Mouse (Mus musculus) ES-E14 (cell line): Measurements from ENCODE around the gene Epop. TPM values are rescaled to one million over a fixed set of nuclear protein-coding genes. Genes with fewer than 3 reads are reported as not detected.
"Not testable (repeated sequence)": the region's sequence is repeated elsewhere in the genome, so short reads cannot be mapped to it uniquely, and the experiment has no call there.

ENCODE experiments used
- DNase-seq: peaks from one replicate; pipeline ENCODE4 v3.0.0-alpha.2; 2013; ENCODE audit warnings: low read depth, low spot score
- H3K27ac ChIP-seq: 2 replicates; pipeline ENCODE4 v1.5.1; 2012; ENCODE audit warnings: low read depth, mild to moderate bottlenecking, low read length, moderate library complexity, mixed read lengths; ENCODE audit not compliant: poor library complexity, insufficient read depth, severe bottlenecking
- H3K36me3 ChIP-seq: 2 replicates; pipeline ENCODE4 v1.6.1; 2012; ENCODE audit warnings: mild to moderate bottlenecking, low read length, moderate library complexity, mixed read lengths; ENCODE audit not compliant: control insufficient read depth, poor library complexity, insufficient read depth, severe bottlenecking
- H3K4me1 ChIP-seq, 2 experiments: fragments of 150-350 bp in 1 of 2; sonication (generic) in 1 of 2; 2 replicates each; pipeline ENCODE4 v1.6.1; 2012; ENCODE audit warnings: low read length in 2 of 2, mild to moderate bottlenecking in 1 of 2, mixed read lengths in 1 of 2; ENCODE audit not compliant: control insufficient read depth in 2 of 2, insufficient read depth in 2 of 2, poor library complexity in 1 of 2
- H3K4me3 ChIP-seq, 2 experiments: fragments of 150-350 bp in 1 of 2; sonication (generic) in 1 of 2; 2 replicates each; pipeline ENCODE4 v1.5.1; 2012; ENCODE audit warnings: low read length in 2 of 2, low read depth in 1 of 2, mild to moderate bottlenecking in 1 of 2, mixed read lengths in 1 of 2; ENCODE audit not compliant: insufficient read depth in 1 of 2, poor library complexity in 1 of 2, severe bottlenecking in 1 of 2
- H3K9ac ChIP-seq: 2 replicates; pipeline ENCODE4 v1.6.1; 2012; ENCODE audit warnings: low read depth, mild to moderate bottlenecking, low read length, mixed read lengths; ENCODE audit not compliant: poor library complexity, insufficient read depth, severe bottlenecking
- H3K9me3 ChIP-seq: fragments of 150-350 bp; sonication (generic); 2 replicates; pipeline ENCODE4 v1.6.1; 2012; ENCODE audit warnings: low read depth, mild to moderate bottlenecking, low read length; ENCODE audit not compliant: control insufficient read depth, insufficient read depth
- CHD2 ChIP-seq: IDR thresholded peaks from 2 replicates; pipeline ENCODE4 v1.6.1; 2014; ENCODE audit warnings: mild to moderate bottlenecking, low read depth, low read length, inconsistent platforms
- HCFC1 ChIP-seq: IDR thresholded peaks from 2 replicates; pipeline ENCODE4 v1.6.1; 2012; ENCODE audit warnings: low read length, inconsistent platforms, borderline replicate concordance; ENCODE audit not compliant: insufficient read depth
- MAFK ChIP-seq: IDR thresholded peaks from 2 replicates; pipeline ENCODE4 v1.6.1; 2014; ENCODE audit warnings: mild to moderate bottlenecking, low read depth, low read length, inconsistent platforms; ENCODE audit not compliant: insufficient read depth
- ZC3H11A ChIP-seq: IDR thresholded peaks from 2 replicates; pipeline ENCODE4 v1.6.1; 2012; ENCODE audit warnings: low read depth, mild to moderate bottlenecking, inconsistent platforms, low read length, borderline replicate concordance
- ZNF384 ChIP-seq: IDR thresholded peaks from 2 replicates; pipeline ENCODE4 v1.6.1; 2012; ENCODE audit warnings: low read depth, low read length, inconsistent platforms
- in situ Hi-C, 2 experiments: fragments of 600-800 bp; cut with MboI; formaldehyde crosslinking; loops; one replicate each; pipeline ENCODE4 v1.15.1; 2025; ENCODE audit warnings: low sequenced_read_pairs in 2 of 2, inconsistent platforms in 1 of 2; ENCODE audit not compliant: unreplicated experiment in 2 of 2
- total RNA-seq: library from RNA; depleted of rRNA; stranded (reverse); fragments of 300-350 nt; gene quantifications from 2 replicates; pipeline ENCODE4 v1.2.3, GENCODE M21; 2012

Gene Epop
- total RNA-seq, 1 experiment = 109 TPM

DNA sequence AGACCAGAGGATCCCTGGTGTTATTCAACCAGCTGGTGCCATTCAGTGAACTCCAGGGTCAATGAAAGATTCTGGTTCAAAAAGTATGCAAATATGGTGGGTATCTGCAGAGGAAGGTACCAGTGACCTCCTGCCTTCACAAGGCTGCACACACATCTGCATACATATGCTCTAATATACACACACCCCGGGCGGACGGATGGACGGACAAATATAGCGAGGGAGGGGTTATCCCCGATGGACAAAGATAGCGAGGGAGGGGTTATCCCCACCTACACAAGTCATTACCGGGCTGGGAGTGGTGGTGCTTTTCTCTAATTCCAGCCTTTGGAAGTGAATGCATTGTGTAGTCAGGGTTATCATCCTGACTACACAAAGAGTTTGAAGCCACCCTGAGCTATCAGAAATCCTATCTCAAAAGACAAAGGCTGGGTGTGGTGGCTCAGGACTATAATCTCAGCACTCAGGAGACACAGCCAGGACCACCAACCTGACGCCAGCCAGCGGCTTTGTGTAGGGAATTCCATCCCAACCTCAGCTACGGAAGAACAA is 6.0 kb upstream of the Epop start:
- no peaks in the 10 kb centered on the region for H3K9me3 ChIP-seq
- no peak overlapping the region for H3K4me3 ChIP-seq
- no peak overlapping the region for H3K9ac ChIP-seq
- in situ Hi-C loops = loop anchor here in 1 of 2 experiments (10.0 kb wide), 1 partner anchor 59 kb away; no protein-coding TSS in a partner anchor
- TF ChIP-seq CHD2 = no peak
- TF ChIP-seq ZNF384 = no peak
- TF ChIP-seq ZC3H11A = no peak
- no peak for TF ChIP-seq MAFK
- TF ChIP-seq HCFC1 = no peak
- H3K27ac ChIP-seq = peak overlapping the region; percentile 79; the same call in 1 of the 2 replicates
- H3K36me3 ChIP-seq = no peaks in the 10 kb centered on the region
- no peak for DNase-seq
- peaks cover 0 to 12% of the 10 kb centered on the region in 2 experiments; a peak in 2 of 4 replicates for H3K4me1 ChIP-seq

DNA sequence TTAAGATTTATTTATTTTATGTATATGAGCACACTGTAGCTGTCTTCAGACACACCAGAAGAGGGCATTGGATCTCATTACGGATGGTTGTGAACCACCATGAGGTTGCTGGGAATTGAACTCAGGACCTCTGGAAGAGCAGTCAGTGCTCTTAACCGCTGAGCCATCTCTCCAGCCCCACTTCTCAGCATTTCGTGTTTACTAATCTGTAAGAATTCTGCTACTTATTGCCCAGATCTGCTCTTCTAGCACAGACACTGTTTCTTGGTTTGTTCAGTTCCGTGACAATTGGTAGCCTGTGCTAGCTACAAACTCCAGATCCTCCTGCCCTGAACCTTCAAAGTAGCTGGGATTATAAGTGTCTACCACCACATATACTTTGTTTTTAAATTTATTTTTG is 2.9 kb upstream of the Epop start:
- H3K36me3 ChIP-seq, H3K4me3 ChIP-seq, H3K27ac ChIP-seq, H3K9me3 ChIP-seq, H3K9ac ChIP-seq, DNase-seq: not testable (repeated sequence)
- in situ Hi-C loops = loop anchor here in 1 of 2 experiments (10.0 kb wide), 1 partner anchor 62 kb away; no protein-coding TSS in a partner anchor
- peaks cover 4 to 12% of the 10 kb centered on the region in 2 experiments; a peak in 2 of 4 replicates for H3K4me1 ChIP-seq

DNA sequence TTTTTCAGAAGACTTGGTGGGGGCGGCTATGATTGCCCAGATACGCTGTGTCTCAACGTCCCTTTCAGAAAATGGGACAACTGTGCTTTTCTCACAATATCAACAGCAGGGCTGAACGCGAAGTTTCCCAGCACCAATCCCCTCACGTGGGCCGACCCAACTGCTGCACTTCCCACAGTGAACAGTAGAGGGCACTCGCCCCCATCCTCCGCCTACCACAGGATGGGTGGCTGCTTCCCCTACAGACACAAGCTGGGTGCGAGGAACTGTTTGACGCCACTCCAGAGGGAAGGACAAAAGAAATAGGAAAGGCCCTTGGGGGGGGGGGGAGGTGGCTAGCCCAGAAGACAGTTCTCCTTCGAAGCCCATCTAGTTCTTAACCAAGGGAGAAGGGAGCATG is 2.4 kb upstream of the Epop start:
- in situ Hi-C loops = loop anchor here in 1 of 2 experiments (10.0 kb wide), 1 partner anchor 63 kb away; no protein-coding TSS in a partner anchor
- TF ChIP-seq HCFC1 (peak; percentile 38; the same call in 1 of the 2 replicates), ZC3H11A (no peak)
- H3K36me3 ChIP-seq = peaks cover 10% of the 10 kb centered on the region
- H3K27ac ChIP-seq = no peak overlapping the region
- 0 out of 2 replicates have a peak overlapping the region, but pooled peaks have one; percentile 31 for H3K9ac ChIP-seq
- peaks cover 4 to 12% of the 10 kb centered on the region in 2 experiments; a peak in 2 of 4 replicates for H3K4me1 ChIP-seq
- DNase-seq = peak; percentile 86
- no peak overlapping the region for H3K4me3 ChIP-seq
- H3K9me3 ChIP-seq = no peaks in the 10 kb centered on the region

DNA sequence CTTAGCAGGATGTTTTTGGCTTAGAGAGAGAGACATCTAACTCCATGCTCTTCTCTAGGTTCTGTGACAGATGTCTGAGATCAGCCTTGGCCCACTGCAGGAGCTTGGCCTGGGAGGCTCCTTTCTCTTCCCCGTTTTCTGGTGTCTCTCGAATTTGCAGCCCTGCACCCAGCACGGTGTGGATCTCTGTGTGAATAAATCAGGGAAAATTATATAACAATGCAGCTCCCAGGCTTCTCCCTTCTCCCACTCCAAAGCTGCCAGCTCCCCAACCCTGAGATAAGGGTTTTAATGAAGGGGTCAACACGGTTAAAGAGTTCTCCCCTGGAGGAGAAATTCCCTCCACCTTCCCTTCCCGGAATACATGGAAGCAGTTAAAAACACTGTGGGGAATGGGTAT is 2.0 kb upstream of the Epop start:
- Histone ChIP-seq H3K4me3 (no peak overlapping the region), H3K27ac (no peak overlapping the region), H3K9me3 (no peaks in the 10 kb centered on the region), H3K9ac (peak overlapping the region; percentile 31; the same call in 1 of the 2 replicates), H3K4me1 (peaks cover 4 to 12% of the 10 kb centered on the region in 2 experiments; a peak in 2 of 4 replicates), H3K36me3 (peaks cover 10% of the 10 kb centered on the region)
- no peak for DNase-seq
- in situ Hi-C loops = loop anchor here in 1 of 2 experiments (10.0 kb wide), 1 partner anchor 63 kb away; no protein-coding TSS in a partner anchor
- no peak for TF ChIP-seq MAFK
- no peak for TF ChIP-seq HCFC1
- no peak for TF ChIP-seq CHD2
- no peak for TF ChIP-seq ZNF384
- no peak for TF ChIP-seq ZC3H11A

DNA sequence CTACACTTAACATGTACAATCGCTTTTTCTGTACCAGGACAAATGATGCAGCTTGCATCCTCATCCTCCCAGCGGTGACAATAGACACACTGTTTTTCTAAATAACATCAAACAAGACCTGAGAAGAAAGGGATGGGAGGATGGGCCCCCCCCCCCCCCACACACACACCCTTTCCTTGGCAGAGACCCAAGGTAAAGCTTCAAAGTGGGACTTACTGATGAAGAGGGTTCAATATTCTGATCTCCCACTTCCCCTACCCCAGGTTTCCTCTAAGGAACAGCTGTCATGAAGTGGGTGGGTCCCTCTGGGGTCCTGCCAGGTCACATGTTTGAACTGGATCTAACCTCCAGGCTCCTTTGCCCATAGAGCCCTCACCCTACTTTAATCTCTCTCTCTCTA is 1.5 kb upstream of the Epop start:
- TF ChIP-seq HCFC1 (no peak), CHD2 (no peak), ZNF384 (no peak), MAFK (no peak), ZC3H11A (no peak)
- Histone ChIP-seq H3K4me3 (no peak overlapping the region), H3K9me3 (no peaks in the 10 kb centered on the region), H3K36me3 (peaks cover 10% of the 10 kb centered on the region), H3K9ac (peak overlapping the region; percentile 87; the same call in 1 of the 2 replicates), H3K4me1 (peaks cover 4 to 10% of the 10 kb centered on the region in 2 experiments; a peak in 2 of 4 replicates), H3K27ac (no peak overlapping the region)
- no peak for DNase-seq
- in situ Hi-C loops = loop anchor here in 1 of 2 experiments (10.0 kb wide), 1 partner anchor 64 kb away; no protein-coding TSS in a partner anchor
